Mouse (Mus musculus) cerebellum, postnatal 36 days (tissue): ENCODE measurements around the gene Gm136.
"Not testable (repeated sequence)": the region's sequence is repeated elsewhere in the genome, so short reads cannot be mapped to it uniquely, and the experiment has no call there.

Experiments
- DNase-seq, 2 experiments: peaks; one replicate each; pipeline ENCODE4 v3.0.0; 2021 to 2022; ENCODE audit warnings: mixed read lengths in 2 of 2

The Gm136 gene

DNA sequence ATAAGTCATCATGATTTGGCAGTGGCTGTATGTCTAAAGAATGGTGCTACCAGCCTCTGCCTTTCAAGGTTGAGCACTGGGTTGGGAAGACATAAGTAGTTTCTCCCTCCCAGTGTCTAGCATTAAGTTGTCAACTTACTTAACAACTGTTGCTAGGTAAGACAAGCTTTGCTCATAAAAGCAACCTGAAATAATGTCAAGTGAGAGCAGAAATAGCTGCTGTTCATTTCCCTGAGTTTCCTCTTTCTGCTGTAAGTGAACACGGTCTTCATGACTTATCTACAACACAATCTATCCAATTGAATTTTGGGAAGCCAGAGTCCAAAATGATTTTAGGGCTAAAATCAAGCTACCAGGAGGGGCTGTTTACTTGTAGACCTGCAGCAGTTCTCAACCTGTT, at the start of gene Gm136:
TSS of gene Gm136 (minus strand) at position 101 of the 400 bp plus-strand sequence.
- DNase-seq, result no peak

DNA sequence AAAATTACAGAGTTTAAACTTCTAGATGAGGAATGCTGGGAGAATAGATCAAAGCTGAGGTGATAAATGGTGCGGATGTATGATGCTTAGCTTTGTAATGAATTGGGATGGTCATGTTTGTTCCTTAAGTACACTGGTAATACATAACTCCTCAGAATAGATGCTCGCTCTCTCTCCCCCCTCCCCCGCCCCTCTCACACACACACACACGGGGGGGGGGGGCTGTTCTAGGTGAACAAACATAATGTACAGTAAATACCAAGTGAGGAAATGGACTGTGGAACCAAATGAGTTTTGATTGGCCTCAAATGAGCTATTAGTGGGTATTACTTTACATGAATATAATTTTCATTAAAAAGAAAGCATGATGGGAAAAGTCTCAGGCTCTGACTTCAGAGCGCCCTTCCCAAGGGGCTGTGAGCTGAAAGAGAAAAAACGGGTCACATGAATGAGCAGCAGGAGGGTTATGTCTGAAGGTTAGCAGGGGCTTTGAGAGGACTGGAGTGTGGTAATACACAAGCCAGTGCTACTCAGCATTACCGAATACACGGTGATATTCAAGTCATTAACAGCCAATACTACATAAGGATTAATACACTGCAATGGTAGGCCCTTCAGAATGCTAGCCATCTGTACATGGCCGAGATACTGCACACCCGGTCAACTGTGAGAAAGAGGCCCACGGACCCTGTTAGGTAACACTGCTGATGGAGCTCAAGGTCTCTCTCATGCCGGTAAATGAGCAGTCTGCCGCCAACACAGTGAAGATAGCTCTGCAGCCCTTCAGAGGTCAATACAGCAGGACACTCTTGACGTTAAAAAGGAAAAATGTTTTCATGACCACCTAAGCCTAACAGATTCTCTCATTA, 45.3 kb upstream of the Gm136 start:
- no peak for DNase-seq

DNA sequence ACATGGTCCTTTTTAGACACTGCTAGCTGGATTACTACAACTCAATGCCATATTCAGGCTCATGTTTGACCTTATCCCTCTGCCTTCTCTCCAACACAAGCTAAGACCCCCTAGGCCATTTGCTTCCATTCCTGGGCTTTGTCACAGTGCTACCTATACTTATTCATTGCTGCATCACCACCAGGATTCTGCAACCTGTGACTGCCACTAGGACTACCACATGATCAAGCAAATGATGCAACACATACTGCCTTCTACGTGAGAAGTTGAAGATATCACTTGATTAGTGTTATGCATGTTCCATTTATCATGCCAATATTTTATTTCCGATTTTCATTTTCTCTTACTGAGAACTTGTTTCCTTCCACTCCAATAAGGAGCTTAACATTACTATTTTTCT, 41.9 kb upstream of the Gm136 start:
- DNase-seq, result no peak

DNA sequence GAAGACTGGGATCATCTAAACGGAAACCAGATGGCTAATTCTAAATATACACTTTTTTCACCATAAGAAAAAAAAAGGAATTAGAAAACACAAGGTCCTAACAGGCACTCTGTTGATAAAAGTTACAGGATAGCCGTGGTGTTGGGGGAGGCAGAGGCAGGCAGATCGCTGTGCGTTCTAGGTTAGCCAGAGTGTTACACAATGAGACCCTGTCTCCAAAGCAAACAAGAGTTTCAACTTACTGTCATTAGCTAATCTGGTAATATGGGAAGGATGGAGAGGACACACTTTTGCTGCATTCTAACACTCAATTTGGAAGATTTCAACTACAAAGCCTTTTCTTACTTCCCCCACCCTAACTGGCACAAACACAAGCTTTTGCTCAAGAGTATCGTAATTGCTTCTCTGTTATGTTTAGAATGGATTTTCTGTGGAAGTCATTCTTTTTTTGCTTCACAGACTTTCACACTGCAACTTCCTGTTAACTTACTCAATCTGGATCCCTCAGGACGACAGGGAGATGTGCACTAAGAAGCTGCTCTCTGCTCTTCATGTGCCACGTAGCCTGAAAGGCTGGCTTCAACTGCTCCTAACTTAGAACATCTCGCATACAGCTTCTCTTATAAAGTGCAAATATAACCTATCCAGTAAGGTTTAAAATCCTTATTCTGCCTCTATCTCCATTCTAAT, 41.4 kb upstream of the Gm136 start:
- no peak for DNase-seq

DNA sequence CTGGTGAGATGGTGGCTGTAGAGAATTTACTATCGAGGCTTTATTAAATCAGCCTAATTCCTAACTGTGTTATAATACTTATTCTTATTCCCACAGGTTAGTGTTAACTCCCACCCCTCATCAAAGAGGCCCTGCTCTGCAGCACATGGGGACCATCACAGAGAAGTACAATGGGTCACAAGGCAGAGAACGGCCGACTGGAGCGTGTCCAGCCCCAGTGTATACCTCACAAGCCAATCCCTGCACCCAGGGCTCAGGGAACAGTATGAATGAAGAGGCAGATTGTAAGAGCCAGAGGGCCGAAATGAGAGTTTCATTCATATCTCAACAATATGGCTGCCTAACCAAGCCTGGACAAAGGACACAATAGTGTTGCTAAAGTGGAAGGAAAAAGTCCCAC, 40.2 kb upstream of the Gm136 start:
- no peak for DNase-seq

DNA sequence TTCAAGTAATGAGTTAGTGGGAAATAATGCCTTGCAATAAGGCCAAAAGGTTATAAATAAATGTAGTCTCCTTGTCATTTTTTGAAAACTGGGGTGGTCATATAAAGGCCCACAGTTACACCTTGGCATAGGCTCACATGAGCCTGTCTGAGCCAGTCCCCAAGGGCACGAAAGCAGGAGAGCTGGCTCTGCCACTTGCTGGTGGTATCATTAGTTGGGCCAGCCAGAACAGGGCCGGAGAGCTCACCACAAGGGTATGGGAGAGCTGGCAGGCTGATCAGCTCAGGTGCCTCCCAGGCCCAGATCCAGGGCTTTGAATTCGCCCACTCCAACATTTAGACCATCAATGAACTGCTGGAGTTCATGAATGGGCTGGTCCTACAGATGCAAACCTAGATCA, 30.4 kb upstream of the Gm136 start:
- DNase-seq, result no peak

DNA sequence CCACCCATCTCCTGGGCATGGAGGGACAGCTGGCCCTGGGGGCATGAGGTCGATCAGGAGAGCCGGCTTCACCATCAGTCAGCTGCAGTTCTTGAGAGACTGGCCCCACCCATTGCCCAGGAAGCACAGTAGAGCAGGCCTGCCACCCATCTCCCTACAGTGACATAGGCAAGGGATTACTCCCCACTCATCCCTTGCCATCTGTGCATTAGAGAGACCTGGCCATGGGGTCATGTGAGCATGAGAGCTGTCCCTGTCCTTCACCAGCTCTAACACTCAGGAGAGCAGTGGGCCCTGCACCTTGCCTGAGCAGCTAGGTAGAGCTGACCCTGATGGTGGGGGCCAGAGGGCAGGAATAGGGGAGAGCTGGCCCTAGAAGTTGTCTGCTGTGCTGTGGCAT, 29.6 kb upstream of the Gm136 start:
- no peak for DNase-seq

DNA sequence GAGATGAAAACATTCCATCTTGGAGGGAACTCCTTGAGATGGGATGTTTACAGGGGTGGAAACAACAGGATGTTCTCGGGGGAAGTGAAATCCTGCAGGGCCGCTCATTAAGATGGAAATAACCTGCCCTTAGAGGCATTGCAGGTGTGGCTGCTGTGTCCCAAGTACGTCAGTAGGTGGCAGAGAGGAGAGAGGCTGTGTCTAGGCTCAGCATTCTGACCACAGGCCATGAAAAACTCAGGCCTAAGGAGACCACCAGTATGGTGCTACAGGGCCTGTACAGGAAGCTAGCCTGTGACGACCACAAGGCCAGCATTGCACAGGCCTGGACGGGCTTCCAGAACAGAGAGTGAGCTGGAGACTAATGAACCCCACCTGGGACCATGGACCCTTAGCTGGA, 28.8 kb upstream of the Gm136 start:
- no peak for DNase-seq

DNA sequence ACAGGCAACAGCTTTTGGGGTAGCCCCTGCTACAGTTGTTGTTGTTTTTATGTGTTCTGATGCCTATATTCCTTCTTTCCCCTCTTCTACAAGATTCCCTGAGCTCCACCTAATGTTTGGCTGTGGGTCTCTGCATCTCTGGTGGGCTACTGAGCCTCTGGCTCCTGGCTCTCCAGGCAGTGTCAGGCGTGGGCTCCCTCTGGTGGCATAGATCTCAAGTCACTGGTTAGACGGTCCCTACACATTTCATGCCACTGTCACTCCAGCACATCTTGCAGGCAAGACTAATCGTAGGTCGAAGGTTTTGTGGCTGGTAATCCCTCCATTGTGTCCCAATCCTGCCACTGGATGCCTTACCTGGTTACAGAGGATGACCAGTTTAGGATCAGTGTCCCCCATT, 26.7 kb upstream of the Gm136 start:
- DNase-seq, result no peak

DNA sequence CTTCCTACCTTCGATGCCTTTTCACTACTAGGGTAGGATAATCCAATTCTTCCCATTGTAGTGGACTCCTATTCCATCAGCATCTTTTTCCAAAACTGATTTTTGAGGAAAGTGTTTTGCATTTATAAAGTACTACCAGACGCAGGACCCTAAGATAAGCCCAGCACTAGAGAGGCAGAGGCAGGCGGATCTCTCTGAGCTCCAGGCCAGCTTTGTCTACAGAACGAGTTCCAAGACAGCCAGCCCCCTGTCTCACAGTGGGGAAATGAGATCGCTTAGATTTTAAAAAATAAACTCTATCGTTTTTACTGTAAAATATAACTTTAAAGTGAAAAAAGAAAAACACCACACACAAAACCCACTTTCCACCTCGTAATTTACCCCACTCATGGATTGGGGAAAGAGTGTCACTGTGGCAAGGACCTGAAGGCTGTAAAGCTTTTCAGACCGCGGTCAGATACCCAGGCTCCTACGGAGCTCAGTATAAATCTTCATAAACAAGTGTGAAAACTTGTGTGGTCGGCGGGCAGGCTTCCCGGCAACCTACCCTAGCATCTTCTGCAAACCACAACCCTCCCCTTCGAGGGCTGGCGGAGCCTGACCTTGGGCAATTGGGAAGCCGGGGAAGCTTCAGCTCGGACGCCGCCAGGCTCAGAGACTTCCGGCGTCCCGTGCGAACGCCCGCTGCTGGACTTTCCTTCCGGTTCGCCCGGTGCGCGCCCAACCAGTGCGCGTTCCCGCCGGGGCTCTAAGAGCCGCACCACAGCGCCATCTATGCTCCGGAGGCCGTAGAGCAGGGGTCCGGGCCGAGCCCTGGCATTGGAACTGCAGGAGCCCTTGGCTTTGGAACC, 21.8 kb upstream of the Gm136 start, which contains the start of gene Smim8:
TSS of gene Smim8 (minus strand) at position 747 of the 851 bp plus-strand sequence.
- DNase-seq, result peak; percentile 92

DNA sequence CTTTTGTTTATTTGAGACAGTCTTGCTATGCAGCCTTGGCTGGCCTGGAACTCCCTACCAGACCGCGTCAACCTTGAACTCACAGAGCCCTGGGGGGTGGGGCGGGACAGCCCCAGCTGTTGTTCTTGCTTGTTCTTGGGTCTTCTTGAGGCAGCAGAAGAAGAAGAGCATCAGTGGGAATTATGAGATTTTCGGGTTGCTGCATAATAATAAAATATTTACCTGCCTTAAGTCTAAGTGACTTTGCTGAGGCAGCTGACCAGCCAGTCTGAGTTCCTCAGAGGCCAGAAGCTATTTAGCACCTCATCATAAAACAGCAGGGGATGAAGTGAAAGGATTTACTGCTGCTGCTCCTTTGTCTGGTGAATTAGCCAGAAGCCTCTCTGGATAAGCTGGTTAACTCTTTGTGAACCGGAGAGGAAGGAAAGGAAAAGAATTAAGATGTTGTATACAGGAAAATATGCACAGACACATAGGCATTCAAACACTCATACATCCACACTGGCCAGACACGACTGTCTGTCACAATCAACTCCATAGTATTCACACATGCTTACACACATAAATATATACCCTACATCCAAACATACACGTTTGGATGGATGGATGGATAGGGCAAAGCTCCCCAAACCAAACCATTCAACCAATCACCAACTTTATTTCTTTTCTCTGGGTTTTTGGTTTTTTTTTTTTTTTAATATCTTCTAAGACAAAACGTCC, 15.7 kb upstream of the Gm136 start:
- DNase-seq, result no peak

DNA sequence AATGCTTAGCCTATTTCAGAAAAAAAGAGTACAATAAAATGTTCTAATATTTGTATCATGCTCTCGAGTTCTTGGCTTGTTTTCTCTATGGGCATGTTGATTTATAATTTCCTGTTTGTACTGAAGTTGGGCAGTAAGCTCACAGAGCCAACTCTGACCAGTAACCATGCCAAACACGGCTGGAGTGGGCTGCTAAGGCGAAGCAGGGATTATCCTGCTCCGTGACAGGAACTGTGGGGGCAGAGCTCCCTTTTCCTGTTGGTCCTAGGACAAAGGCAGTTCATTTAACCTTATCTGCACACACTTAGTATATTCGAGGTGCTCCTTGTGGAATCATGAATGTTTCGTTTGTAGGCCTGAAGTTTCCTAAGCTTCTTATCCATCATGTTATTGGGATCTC, 6.8 kb downstream of the Gm136 start:
- DNase-seq, result no peak

DNA sequence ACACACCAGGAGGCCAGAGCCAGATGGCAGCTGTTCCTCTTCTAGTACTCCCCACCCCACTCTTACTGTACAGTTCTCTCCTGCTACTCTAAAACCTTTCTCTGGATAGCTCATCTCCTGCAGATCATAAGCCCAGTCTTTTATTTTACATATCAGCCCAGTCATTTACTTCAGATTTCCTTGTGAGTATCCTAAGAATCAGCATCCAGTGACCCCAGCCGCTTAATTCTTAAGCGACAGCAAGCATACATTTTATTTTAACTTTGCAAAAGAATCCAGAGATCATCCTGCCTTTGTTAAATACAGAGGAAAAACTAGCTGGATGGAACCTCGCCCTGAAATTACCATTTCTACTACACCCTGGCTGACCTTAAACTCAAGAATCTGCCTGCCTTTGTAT, 21.6 kb downstream of the Gm136 start:
- no peak for DNase-seq

DNA sequence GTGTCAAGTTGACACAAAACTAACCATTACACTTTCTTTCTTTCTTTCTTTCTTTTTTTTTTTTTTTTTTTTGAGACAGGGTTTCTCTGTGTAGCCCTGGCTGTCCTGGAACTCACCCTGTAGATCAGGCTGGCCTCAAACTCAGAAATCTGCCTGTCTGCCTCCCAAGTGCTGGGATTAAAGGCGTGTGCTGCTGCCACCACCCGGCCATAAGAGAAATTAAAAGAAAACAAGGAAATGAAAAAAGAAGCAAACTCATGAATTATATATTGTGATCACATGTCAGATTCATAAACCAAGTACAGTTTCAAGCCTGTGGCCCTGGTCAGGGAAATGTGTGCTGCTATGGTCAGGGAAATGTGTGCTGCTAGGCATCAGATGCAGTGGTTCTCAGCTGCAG, 22.6 kb downstream of the Gm136 start:
- DNase-seq, result not testable (repeated sequence)

DNA sequence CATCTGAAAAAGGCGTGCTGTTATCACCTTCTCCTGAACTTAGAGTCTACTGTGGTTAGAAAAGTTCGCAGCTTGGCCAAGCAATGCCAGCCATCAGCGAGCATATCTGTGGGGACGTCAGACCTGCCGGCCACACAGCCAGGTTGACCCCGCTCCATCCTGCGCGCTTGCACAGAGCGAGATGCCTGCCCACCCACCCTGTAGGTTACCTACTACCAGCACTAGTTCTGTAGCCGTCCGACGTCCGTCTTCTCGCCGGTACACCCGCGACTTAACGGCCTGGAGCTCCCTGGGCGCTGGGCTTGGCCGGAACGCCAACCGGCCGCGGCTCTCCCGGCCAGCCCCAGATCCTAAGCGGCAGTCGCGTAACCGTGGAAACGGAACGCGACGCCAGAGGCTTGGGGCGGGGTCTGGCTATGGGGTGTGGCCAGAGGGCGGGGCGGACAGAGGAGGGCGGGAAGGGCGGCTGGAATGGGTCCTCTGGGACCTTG, 26.2 kb downstream of the Gm136 start, which contains the start of gene Cfap206:
TSS of gene Cfap206 (minus strand) at position 356 of the 491 bp plus-strand sequence.
- peak; percentile 39 to 61 for DNase-seq

DNA sequence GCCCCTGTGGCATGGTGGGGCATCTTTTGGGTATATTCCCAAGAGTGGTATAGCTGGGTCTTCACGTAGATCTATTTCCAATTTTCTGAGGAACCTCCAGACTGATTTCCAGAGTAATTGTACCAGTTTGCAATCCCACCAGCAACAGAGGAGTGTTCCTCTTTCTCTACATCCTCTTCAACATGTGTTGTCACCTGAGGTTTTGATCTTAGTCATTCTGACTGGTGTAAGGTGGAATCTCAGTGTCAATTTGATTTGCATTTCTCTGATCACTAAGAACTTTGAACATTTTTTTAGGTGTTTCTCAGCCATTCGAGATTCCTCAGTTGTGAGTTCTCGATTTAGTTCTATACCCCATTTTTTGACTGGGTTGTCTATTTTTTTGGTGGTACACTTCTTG, 30.4 kb downstream of the Gm136 start:
- DNase-seq, result not testable (repeated sequence)

DNA sequence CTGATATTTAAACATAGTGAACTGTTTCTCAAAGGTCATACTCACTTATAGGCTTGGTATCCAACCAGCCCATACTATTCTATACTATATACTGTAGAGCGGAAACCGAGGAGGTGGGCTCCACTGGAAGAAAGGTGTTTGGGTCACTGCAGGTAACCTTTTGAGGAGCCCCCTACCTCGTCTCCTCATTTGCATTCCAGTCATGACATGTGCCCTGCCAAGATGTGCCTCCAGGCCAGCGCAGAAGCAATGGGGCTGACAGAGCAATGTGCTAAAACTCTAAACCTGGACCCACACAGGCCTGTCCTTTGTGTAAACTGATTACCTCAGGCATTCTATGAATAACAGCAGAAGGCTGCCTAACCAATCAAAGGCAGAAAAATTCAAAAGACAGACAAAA, 31.8 kb downstream of the Gm136 start:
- DNase-seq, result no peak

DNA sequence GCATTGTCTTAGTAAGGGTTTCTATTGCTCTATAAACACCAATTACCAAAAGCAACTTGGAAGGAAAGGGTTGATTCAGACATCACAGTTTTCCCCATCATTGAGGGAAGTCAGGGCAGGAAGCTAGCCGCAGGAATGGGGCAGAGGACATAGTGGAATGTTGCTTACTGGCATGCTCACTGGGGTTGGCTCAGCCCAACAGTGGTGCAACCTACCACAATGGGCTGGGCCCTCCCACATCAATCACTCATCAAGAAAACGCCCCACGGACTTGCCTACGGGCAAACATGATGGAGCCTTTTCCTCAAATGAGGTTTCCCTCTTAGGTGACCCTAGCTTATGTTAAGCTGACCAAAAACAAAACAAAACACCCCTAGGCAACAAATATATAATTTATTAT, 32.9 kb downstream of the Gm136 start:
- no peak for DNase-seq

DNA sequence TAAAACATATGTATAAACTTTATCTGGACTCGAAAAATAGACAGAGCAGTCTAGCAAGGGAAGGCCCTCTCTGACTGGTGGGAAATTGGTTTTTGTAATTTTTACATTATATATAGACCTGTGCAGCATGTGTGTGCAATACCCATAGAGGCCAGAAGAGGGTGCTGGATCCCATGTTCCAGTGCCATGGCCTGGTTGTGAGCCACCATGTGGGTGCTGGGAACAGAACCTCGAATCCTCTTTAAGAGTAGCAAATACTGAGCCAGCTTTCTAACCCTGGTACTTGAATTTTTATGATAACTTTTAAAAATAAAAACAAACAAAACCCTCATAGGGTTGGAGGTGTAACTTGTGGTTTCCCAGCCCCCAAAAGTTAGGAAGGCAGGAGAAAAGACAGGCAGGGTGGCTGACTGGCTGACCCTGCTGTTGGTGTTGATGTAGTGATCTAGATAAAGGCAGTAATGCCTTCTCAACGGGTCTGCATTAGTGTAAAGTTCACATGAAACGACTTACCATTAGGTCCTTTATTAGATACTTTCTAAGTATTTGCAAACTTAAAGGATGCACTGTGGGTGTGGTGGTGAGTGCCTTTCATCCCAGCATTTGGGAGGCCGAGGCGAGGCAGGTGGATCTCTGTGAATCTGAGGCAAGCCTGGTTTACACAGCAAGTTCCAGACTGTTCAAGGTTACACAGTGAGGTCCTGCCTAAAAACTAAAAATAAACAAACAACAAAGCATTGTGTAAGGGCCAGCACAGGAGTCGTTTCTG, 35.8 kb downstream of the Gm136 start:
- no peak for DNase-seq

DNA sequence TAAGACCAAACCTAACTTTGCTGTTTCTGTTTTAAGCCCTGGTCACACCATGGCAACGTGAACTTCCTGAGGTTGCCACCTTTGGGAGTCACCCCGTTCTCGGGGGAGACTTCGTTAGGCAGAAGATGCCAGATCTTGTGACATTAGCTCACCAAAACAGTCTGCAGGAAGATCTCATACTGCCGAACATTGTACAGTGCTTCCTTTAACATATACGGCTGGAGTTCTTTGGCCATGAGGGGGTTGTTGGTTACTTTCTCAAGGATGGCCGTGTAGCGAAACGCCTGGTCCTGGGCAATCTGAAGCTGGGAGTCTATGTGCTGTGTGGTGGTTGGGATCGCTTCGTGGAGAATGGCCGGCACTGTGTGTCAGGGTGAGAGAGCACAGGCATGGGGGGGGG, 36.6 kb downstream of the Gm136 start:
- DNase-seq, result no peak

DNA sequence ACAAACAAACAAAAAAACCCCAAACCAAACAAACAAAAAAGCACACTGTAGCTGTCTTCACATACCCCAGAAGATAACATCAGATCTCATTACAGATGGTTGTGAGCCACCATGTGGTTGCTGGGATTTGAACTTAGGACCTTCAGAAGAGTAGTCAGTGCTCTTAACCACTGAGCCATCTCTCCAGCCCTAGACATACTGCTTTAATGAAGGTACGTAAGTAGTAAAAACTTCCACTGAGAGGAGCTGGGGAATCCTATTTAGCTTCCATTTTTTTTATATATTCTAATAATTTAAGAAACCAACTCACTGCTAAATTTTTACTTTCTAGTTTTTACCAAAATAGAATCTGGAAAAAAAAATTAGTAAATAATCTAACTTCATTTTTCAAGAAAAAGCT, 41.0 kb downstream of the Gm136 start:
- no peak for DNase-seq

DNA sequence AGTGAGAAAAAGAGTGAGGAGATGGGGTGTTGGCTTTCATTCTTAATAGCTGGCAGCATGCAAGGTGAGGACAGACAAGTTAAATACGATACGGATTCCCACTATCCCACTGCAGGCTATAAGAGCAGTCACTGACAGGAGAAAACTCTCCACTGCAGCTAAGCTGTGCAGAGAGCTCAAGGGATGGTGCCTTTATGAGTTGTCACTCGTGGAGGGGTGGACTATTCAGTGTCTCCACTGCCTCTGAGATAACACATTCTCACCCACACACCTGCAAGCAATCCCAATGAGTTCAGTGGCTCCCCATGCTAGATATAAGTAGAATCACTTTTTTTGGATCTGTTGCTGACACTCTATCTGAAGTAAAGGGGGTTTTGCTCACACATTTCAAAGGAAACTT, 47.9 kb downstream of the Gm136 start:
- DNase-seq, result no peak
